Mouse (Mus musculus) MEL (cell line): ENCODE data around the gene Ccdc107.

Experiments
- CHD1 ChIP-seq: IDR thresholded peaks from 2 replicates; pipeline ENCODE4 v1.6.1; 2012; ENCODE audit warnings: low read depth, mild to moderate bottlenecking, inconsistent platforms, low read length, improper control_type of control experiment
- CTCF ChIP-seq, 3 experiments: IDR thresholded peaks in 2 of 3; conservative IDR thresholded peaks in 1 of 3; 2 replicates each; pipeline ENCODE4 v1.5.1; 2011 to 2012; ENCODE audit warnings: low read length in 3 of 3, low read depth in 2 of 3, mild to moderate bottlenecking in 2 of 3, improper control_type of control experiment in 1 of 3, inconsistent platforms in 1 of 3, mixed read lengths in 1 of 3, moderate library complexity in 1 of 3; ENCODE audit not compliant: control insufficient read depth in 1 of 3, insufficient read depth in 1 of 3, poor library complexity in 1 of 3, severe bottlenecking in 1 of 3
- ETS1 ChIP-seq: IDR thresholded peaks from 2 replicates; pipeline ENCODE4 v1.6.1; 2012; ENCODE audit warnings: low read depth, mild to moderate bottlenecking, inconsistent platforms, low read length, improper control_type of control experiment, moderate library complexity
- GABPA ChIP-seq: IDR thresholded peaks from 2 replicates; pipeline ENCODE4 v1.6.1; 2012; ENCODE audit warnings: low read depth, mild to moderate bottlenecking, inconsistent platforms, low read length, improper control_type of control experiment, moderate library complexity
- MAZ ChIP-seq: IDR thresholded peaks from 2 replicates; pipeline ENCODE4 v1.6.1; 2012; ENCODE audit warnings: low read depth, mild to moderate bottlenecking, inconsistent platforms, low read length, improper control_type of control experiment
- NELFE ChIP-seq: IDR thresholded peaks from 2 replicates; pipeline ENCODE4 v1.6.1; 2011; ENCODE audit warnings: low read depth, low read length, improper control_type of control experiment
- NRF1 ChIP-seq: IDR thresholded peaks from 2 replicates; pipeline ENCODE4 v1.6.1; 2014; ENCODE audit warnings: low read depth, mild to moderate bottlenecking, inconsistent platforms, low read length, improper control_type of control experiment, moderate library complexity; ENCODE audit not compliant: poor library complexity, insufficient read depth, severe bottlenecking
- POLR2A ChIP-seq, 2 experiments: IDR thresholded peaks; 2 replicates each; pipeline ENCODE4 v1.6.1; 2011 to 2012; ENCODE audit warnings: low read length in 2 of 2, mild to moderate bottlenecking in 2 of 2, control low read depth in 1 of 2, improper control_type of control experiment in 1 of 2, low read depth in 1 of 2, moderate library complexity in 1 of 2; ENCODE audit not compliant: control insufficient read depth in 1 of 2, insufficient read depth in 1 of 2, poor library complexity in 1 of 2
- SMC3 ChIP-seq: IDR thresholded peaks from 2 replicates; pipeline ENCODE4 v1.6.1; 2011; ENCODE audit warnings: low read depth, low read length, improper control_type of control experiment
- ZMIZ1 ChIP-seq: IDR thresholded peaks from 2 replicates; pipeline ENCODE4 v1.6.1; 2012; ENCODE audit warnings: low read depth, mild to moderate bottlenecking, inconsistent platforms, low read length, improper control_type of control experiment, moderate library complexity

DNA sequence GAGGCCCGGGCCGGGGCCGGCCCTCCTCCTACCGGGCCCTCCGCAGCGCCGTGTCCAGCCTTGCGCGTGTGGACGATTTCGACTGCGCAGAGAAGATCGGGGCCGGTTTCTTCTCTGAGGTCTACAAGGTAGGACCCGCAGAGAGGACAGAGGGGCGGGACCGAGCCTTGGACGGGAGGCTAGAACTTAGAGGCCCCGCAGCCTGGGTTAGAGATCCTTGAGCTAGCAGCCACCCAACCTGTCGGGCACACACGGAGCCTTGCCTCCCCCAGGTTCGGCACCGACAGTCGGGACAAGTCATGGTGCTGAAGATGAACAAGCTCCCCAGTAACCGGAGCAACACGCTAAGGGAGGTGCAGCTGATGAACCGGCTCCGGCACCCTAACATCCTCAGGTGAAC, 49.2 kb upstream of the Ccdc107 start:
- TF ChIP-seq ETS1 (no peak), ZMIZ1 (no peak), POLR2A (IDR thresholded peaks at IDR 0.05; ENCODE audit: control insufficient read depth in 1 of 2, insufficient read depth in 1 of 2, low read depth in 1 of 2, low read length in 2 of 2, poor library complexity in 1 of 2) (no peak), CTCF (IDR thresholded peaks at IDR 0.05 in 2 of 3, conservative IDR thresholded peaks at IDR 0.05 in 1 of 3; ENCODE audit: control insufficient read depth in 1 of 3, insufficient read depth in 1 of 3, low read depth in 2 of 3, low read length in 3 of 3, poor library complexity in 1 of 3, severe bottlenecking in 1 of 3) (no peak), NELFE (no peak), GABPA (no peak), MAZ (no peak), NRF1 (peak; percentile 32; the same call in 1 of the 2 replicates), SMC3 (no peak), CHD1 (no peak)
